Mouse (Mus musculus) T-helper 2 cell (primary cell): ENCODE data around the gene 4933405L10Rik.

Experiments used
- in situ Hi-C: fragments of 300-600 bp; cut with MboI, MseI; formaldehyde crosslinking; loops from one replicate; pipeline ENCODE4 v1.15.1; 2025; ENCODE audit warnings: high pct_unique_total_duplicates

The 4933405L10Rik gene

GRCm38 (mm10) chr8:105700566-105700965 lies 6.9 kb upstream of the 4933405L10Rik start:
- in situ Hi-C loops = no loop called here

- in situ Hi-C loops = no loop called here
Observed at GRCm38 (mm10) chr8:105700966-105701824, 6.3 kb upstream of the 4933405L10Rik start, which contains the start of the genes Acd and Pard6a. TSS of gene Acd (minus strand) at chr8:105701102. TSS of gene Pard6a (plus strand) at chr8:105701148.

- in situ Hi-C loops = no loop called here
Observed at GRCm38 (mm10) chr8:105702001-105702401, 5.5 kb upstream of the 4933405L10Rik start.

GRCm38 (mm10) chr8:105702731-105703415 lies 4.6 kb upstream of the 4933405L10Rik start:
- in situ Hi-C loops = no loop called here

- in situ Hi-C loops = no loop called here
Observed at GRCm38 (mm10) chr8:105704146-105704812, 3.2 kb upstream of the 4933405L10Rik start.

- in situ Hi-C loops = loop anchor here (5.0 kb wide), 1 partner anchor 232 kb away; the partner anchor contains the start of gene Psmb10
Observed at GRCm38 (mm10) chr8:105704955-105705354, 2.5 kb upstream of the 4933405L10Rik start.

- in situ Hi-C loops = loop anchor here (5.0 kb wide), 1 partner anchor 231 kb away; the partner anchor contains the start of gene Psmb10
Observed at GRCm38 (mm10) chr8:105706426-105706825, 1.0 kb upstream of the 4933405L10Rik start.

GRCm38 (mm10) chr8:105708675-105709074 lies 1.2 kb downstream of the 4933405L10Rik start:
- in situ Hi-C loops = loop anchor here (5.0 kb wide), 1 partner anchor 229 kb away; the partner anchor contains the start of gene Psmb10

- in situ Hi-C loops = loop anchor here (5.0 kb wide), 1 partner anchor 228 kb away; the partner anchor contains the start of gene Psmb10
Observed at GRCm38 (mm10) chr8:105709317-105709716, 1.9 kb downstream of the 4933405L10Rik start.

GRCm38 (mm10) chr8:105712286-105712685 lies 4.8 kb downstream of the 4933405L10Rik start:
- in situ Hi-C loops = loop anchor here (5.0 kb wide), 1 partner anchor 70 kb away; no protein-coding TSS in a partner anchor

- in situ Hi-C loops = loop anchor here (5.0 kb wide), 1 partner anchor 68 kb away; no protein-coding TSS in a partner anchor
Observed at GRCm38 (mm10) chr8:105714139-105714538, 6.7 kb downstream of the 4933405L10Rik start.

GRCm38 (mm10) chr8:105715042-105715441 lies 7.6 kb downstream of the 4933405L10Rik start:
- in situ Hi-C loops = no loop called here

GRCm38 (mm10) chr8:105716302-105716945 lies 9.0 kb downstream of the 4933405L10Rik start:
- in situ Hi-C loops = no loop called here

- in situ Hi-C loops = no loop called here
Observed at GRCm38 (mm10) chr8:105719637-105720036, 12.2 kb downstream of the 4933405L10Rik start.

- in situ Hi-C loops = no loop called here
Observed at GRCm38 (mm10) chr8:105722861-105723260, 15.4 kb downstream of the 4933405L10Rik start.

- in situ Hi-C loops = no loop called here
Observed at GRCm38 (mm10) chr8:105725726-105726125, 18.3 kb downstream of the 4933405L10Rik start.

- in situ Hi-C loops = no loop called here
Observed at GRCm38 (mm10) chr8:105727397-105728124, 20.1 kb downstream of the 4933405L10Rik start.

GRCm38 (mm10) chr8:105732186-105732585 lies 24.7 kb downstream of the 4933405L10Rik start:
- in situ Hi-C loops = no loop called here

GRCm38 (mm10) chr8:105739216-105739615 lies 31.8 kb downstream of the 4933405L10Rik start:
- in situ Hi-C loops = no loop called here

- in situ Hi-C loops = no loop called here
Observed at GRCm38 (mm10) chr8:105743301-105743700, 35.8 kb downstream of the 4933405L10Rik start.
